Mouse (Mus musculus) MEL (cell line): Measurements from ENCODE around the gene Npy2r. TPM values are rescaled to one million over a fixed set of nuclear protein-coding genes. Genes with fewer than 3 reads are reported as not detected.

Experiments used
- DNase-seq: peaks from one replicate; pipeline ENCODE4 v3.0.0; 2011; ENCODE audit warnings: low read depth, low spot score
- H3K27ac ChIP-seq: 2 replicates; pipeline ENCODE4 v1.5.1; 2012; ENCODE audit warnings: low read depth, mild to moderate bottlenecking, control low read depth, low read length, moderate library complexity; ENCODE audit not compliant: control insufficient read depth
- H3K27me3 ChIP-seq, 2 experiments: fragments of 150-350 bp in 1 of 2; sonication (generic) in 1 of 2; 2 replicates each; pipeline ENCODE4 v1.6.1; 2012; ENCODE audit warnings: low read length in 2 of 2, mild to moderate bottlenecking in 2 of 2, improper control_type of control experiment in 1 of 2, moderate library complexity in 1 of 2; ENCODE audit not compliant: insufficient read depth in 2 of 2, control insufficient read depth in 1 of 2
- H3K36me3 ChIP-seq, 2 experiments: 2 replicates each; pipeline ENCODE4 v1.6.1; 2012 to 2014; ENCODE audit warnings: low read length in 2 of 2, improper control_type of control experiment in 1 of 2, inconsistent platforms in 1 of 2, mild to moderate bottlenecking in 1 of 2; ENCODE audit not compliant: insufficient read depth in 2 of 2, control insufficient read depth in 1 of 2
- H3K4me1 ChIP-seq, 2 experiments: fragments of 150-350 bp in 1 of 2; sonication (generic) in 1 of 2; 2 replicates each; pipeline ENCODE4 v1.6.1; 2012; ENCODE audit warnings: low read length in 2 of 2, improper control_type of control experiment in 1 of 2, mild to moderate bottlenecking in 1 of 2; ENCODE audit not compliant: insufficient read depth in 2 of 2, control insufficient read depth in 1 of 2
- H3K4me3 ChIP-seq, 2 experiments: fragments of 150-350 bp in 1 of 2; sonication (generic) in 1 of 2; 2 replicates each; pipeline ENCODE4 v1.5.1; 2012; ENCODE audit warnings: low read depth in 2 of 2, low read length in 2 of 2, mild to moderate bottlenecking in 2 of 2, moderate library complexity in 2 of 2, control low read depth in 1 of 2, improper control_type of control experiment in 1 of 2; ENCODE audit not compliant: control insufficient read depth in 1 of 2, insufficient read depth in 1 of 2
- H3K79me2 ChIP-seq: 2 replicates; pipeline ENCODE4 v1.6.1; 2012; ENCODE audit warnings: mild to moderate bottlenecking, low read length, moderate library complexity; ENCODE audit not compliant: control insufficient read depth, poor library complexity, insufficient read depth
- H3K9ac ChIP-seq: 2 replicates; pipeline ENCODE4 v1.6.1; 2012; ENCODE audit warnings: low read depth, mild to moderate bottlenecking, control low read depth, low read length, moderate library complexity; ENCODE audit not compliant: control insufficient read depth, poor library complexity, severe bottlenecking
- H3K9me3 ChIP-seq: fragments of 150-350 bp; sonication (generic); replicated peaks from 2 replicates; pipeline ENCODE4 v1.6.1; 2012; ENCODE audit warnings: mild to moderate bottlenecking, low read length, improper control_type of control experiment, moderate library complexity; ENCODE audit not compliant: insufficient read depth
- BHLHE40 ChIP-seq: IDR thresholded peaks from 2 replicates; pipeline ENCODE4 v1.6.1; 2012; ENCODE audit warnings: low read depth, mild to moderate bottlenecking, inconsistent platforms, low read length, improper control_type of control experiment, borderline replicate concordance
- CHD1 ChIP-seq: IDR thresholded peaks from 2 replicates; pipeline ENCODE4 v1.6.1; 2012; ENCODE audit warnings: low read depth, mild to moderate bottlenecking, inconsistent platforms, low read length, improper control_type of control experiment
- CTCF ChIP-seq, 3 experiments: IDR thresholded peaks in 2 of 3; conservative IDR thresholded peaks in 1 of 3; 2 replicates each; pipeline ENCODE4 v1.5.1; 2011 to 2012; ENCODE audit warnings: low read length in 3 of 3, low read depth in 2 of 3, mild to moderate bottlenecking in 2 of 3, improper control_type of control experiment in 1 of 3, inconsistent platforms in 1 of 3, mixed read lengths in 1 of 3, moderate library complexity in 1 of 3; ENCODE audit not compliant: control insufficient read depth in 1 of 3, insufficient read depth in 1 of 3, poor library complexity in 1 of 3, severe bottlenecking in 1 of 3
- E2F4 ChIP-seq: IDR thresholded peaks from 2 replicates; pipeline ENCODE4 v1.6.1; 2011; ENCODE audit warnings: low read depth, low read length, improper control_type of control experiment, borderline replicate concordance
- ELF1 ChIP-seq: IDR thresholded peaks from 2 replicates; pipeline ENCODE4 v1.6.1; 2014; ENCODE audit warnings: low read depth, mild to moderate bottlenecking, inconsistent platforms, low read length, improper control_type of control experiment, moderate library complexity
- EP300 ChIP-seq, 2 experiments: IDR thresholded peaks; 2 replicates each; pipeline ENCODE4 v1.6.1; 2011; ENCODE audit warnings: improper control_type of control experiment in 2 of 2, low read length in 2 of 2, low read depth in 1 of 2, mild to moderate bottlenecking in 1 of 2
- ETS1 ChIP-seq: IDR thresholded peaks from 2 replicates; pipeline ENCODE4 v1.6.1; 2012; ENCODE audit warnings: low read depth, mild to moderate bottlenecking, inconsistent platforms, low read length, improper control_type of control experiment, moderate library complexity
- GABPA ChIP-seq: IDR thresholded peaks from 2 replicates; pipeline ENCODE4 v1.6.1; 2012; ENCODE audit warnings: low read depth, mild to moderate bottlenecking, inconsistent platforms, low read length, improper control_type of control experiment, moderate library complexity
- GATA1 ChIP-seq: IDR thresholded peaks from 2 replicates; pipeline ENCODE4 v1.6.1; 2011; ENCODE audit warnings: low read depth, low read length, improper control_type of control experiment
- KAT2A ChIP-seq: conservative IDR thresholded peaks from 2 replicates; pipeline ENCODE4 v1.6.1; 2012; ENCODE audit warnings: low read depth, low read length, improper control_type of control experiment, inconsistent platforms
- MAZ ChIP-seq: IDR thresholded peaks from 2 replicates; pipeline ENCODE4 v1.6.1; 2012; ENCODE audit warnings: low read depth, mild to moderate bottlenecking, inconsistent platforms, low read length, improper control_type of control experiment
- MXI1 ChIP-seq: IDR thresholded peaks from 2 replicates; pipeline ENCODE4 v1.6.1; 2011; ENCODE audit warnings: mild to moderate bottlenecking, low read depth, low read length, improper control_type of control experiment
- MYB ChIP-seq: IDR thresholded peaks from 2 replicates; pipeline ENCODE4 v1.6.1; 2011; ENCODE audit warnings: mild to moderate bottlenecking, low read depth, low read length, improper control_type of control experiment
- NELFE ChIP-seq: IDR thresholded peaks from 2 replicates; pipeline ENCODE4 v1.6.1; 2011; ENCODE audit warnings: low read depth, low read length, improper control_type of control experiment
- NRF1 ChIP-seq: IDR thresholded peaks from 2 replicates; pipeline ENCODE4 v1.6.1; 2014; ENCODE audit warnings: low read depth, mild to moderate bottlenecking, inconsistent platforms, low read length, improper control_type of control experiment, moderate library complexity; ENCODE audit not compliant: poor library complexity, insufficient read depth, severe bottlenecking
- POLR2AphosphoS2 ChIP-seq: IDR thresholded peaks from 2 replicates; pipeline ENCODE4 v1.6.1; 2011; ENCODE audit warnings: low read length, improper control_type of control experiment
- POLR2AphosphoS5 ChIP-seq: IDR thresholded peaks from 2 replicates; pipeline ENCODE4 v1.6.1; 2012; ENCODE audit warnings: low read depth, borderline replicate concordance, mild to moderate bottlenecking, inconsistent platforms, low read length, moderate library complexity, mixed read lengths
- RCOR1 ChIP-seq: IDR thresholded peaks from 2 replicates; pipeline ENCODE4 v1.6.1; 2012; ENCODE audit warnings: low read depth, mild to moderate bottlenecking, inconsistent platforms, low read length, improper control_type of control experiment
- SMC3 ChIP-seq: IDR thresholded peaks from 2 replicates; pipeline ENCODE4 v1.6.1; 2011; ENCODE audit warnings: low read depth, low read length, improper control_type of control experiment
- TAL1 ChIP-seq: IDR thresholded peaks from 2 replicates; pipeline ENCODE4 v1.6.1; 2012; ENCODE audit warnings: mild to moderate bottlenecking, inconsistent platforms, low read length, moderate library complexity, mixed read lengths
- TCF12 ChIP-seq: IDR thresholded peaks from 2 replicates; pipeline ENCODE4 v1.6.1; 2014; ENCODE audit warnings: low read depth, mild to moderate bottlenecking, inconsistent platforms, low read length, improper control_type of control experiment, moderate library complexity
- USF1 ChIP-seq: IDR thresholded peaks from 2 replicates; pipeline ENCODE4 v1.6.1; 2014; ENCODE audit warnings: low read depth, mild to moderate bottlenecking, inconsistent platforms, low read length, improper control_type of control experiment, moderate library complexity
- USF2 ChIP-seq, 2 experiments: IDR thresholded peaks; 2 replicates each; pipeline ENCODE4 v1.6.1; 2011 to 2012; ENCODE audit warnings: improper control_type of control experiment in 2 of 2, low read length in 2 of 2, borderline replicate concordance in 1 of 2, inconsistent platforms in 1 of 2, low read depth in 1 of 2, mild to moderate bottlenecking in 1 of 2; ENCODE audit not compliant: insufficient read depth in 1 of 2
- ZMIZ1 ChIP-seq: IDR thresholded peaks from 2 replicates; pipeline ENCODE4 v1.6.1; 2012; ENCODE audit warnings: low read depth, mild to moderate bottlenecking, inconsistent platforms, low read length, improper control_type of control experiment, moderate library complexity
- ZNF384 ChIP-seq: IDR thresholded peaks from 2 replicates; pipeline ENCODE4 v1.6.1; 2012; ENCODE audit warnings: low read depth, mild to moderate bottlenecking, inconsistent platforms, low read length, improper control_type of control experiment
- polyA plus RNA-seq, 2 experiments: library from polyadenylated mRNA; stranded (reverse) in 1 of 2; unstranded in 1 of 2; fragments of >175 nt in 1 of 2; fragments of >200 nt in 1 of 2; gene quantifications; 2 replicates each; pipeline versions ENCODE4 v1.2.1 to v1.2.4; 2012; ENCODE audit warnings: low replicate concordance in 2 of 2, low read depth in 1 of 2; ENCODE audit not compliant: insufficient read length in 2 of 2, insufficient read depth in 1 of 2, missing spikeins in 1 of 2
- total RNA-seq: library from RNA; depleted of rRNA; stranded (reverse); fragments of 300-350 nt; gene quantifications from 2 replicates; pipeline ENCODE4 v1.2.3, GENCODE M21; 2012

Gene Npy2r
- total and polyA plus RNA-seq, 3 experiments: not detected

DNA sequence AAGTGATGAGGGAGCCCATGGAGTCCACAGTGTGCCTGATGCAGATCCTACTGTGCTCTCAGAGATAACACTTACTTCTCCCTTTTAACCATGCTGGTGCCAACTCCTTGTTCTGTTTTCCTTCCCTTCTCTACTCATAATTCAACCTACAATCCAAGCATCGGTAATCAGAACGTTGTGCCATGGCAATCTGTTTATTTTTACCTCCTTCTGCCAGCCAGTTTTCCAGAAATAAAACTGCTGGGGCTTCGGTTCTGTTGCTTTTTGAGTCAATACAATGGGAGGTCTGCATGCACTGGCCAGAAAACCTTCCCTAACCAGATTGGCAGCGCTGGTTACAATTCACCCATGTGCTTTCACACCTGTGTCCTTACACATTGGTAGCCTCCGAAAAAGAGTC is 7.9 kb downstream of the Npy2r start:
- no peaks in the 10 kb centered on the region for H3K79me2 ChIP-seq
- no peak overlapping the region for H3K4me3 ChIP-seq
- H3K9me3 ChIP-seq: no peaks in the 10 kb centered on the region
- no peaks in the 10 kb centered on the region for H3K4me1 ChIP-seq
- H3K9ac ChIP-seq: no peak overlapping the region
- TF ChIP-seq POLR2AphosphoS2 (no peak), USF1 (no peak), RCOR1 (no peak), ZMIZ1 (no peak), NRF1 (no peak), NELFE (no peak), CHD1 (no peak), USF2 (IDR thresholded peaks at IDR 0.05; ENCODE audit: borderline replicate concordance in 1 of 2, insufficient read depth in 1 of 2, low read depth in 1 of 2, low read length in 2 of 2) (no peak), ETS1 (no peak), GATA1 (no peak), ELF1 (no peak), CTCF (IDR thresholded peaks at IDR 0.05 in 2 of 3, conservative IDR thresholded peaks at IDR 0.05 in 1 of 3; ENCODE audit: control insufficient read depth in 1 of 3, insufficient read depth in 1 of 3, low read depth in 2 of 3, low read length in 3 of 3, poor library complexity in 1 of 3, severe bottlenecking in 1 of 3) (no peak), TAL1 (no peak), E2F4 (no peak), GABPA (no peak), MAZ (no peak), EP300 (IDR thresholded peaks at IDR 0.05; ENCODE audit: low read depth in 1 of 2, low read length in 2 of 2) (no peak), TCF12 (no peak), POLR2AphosphoS5 (no peak), BHLHE40 (no peak)
- H3K27ac ChIP-seq: no peak overlapping the region
- no peaks in the 10 kb centered on the region for H3K36me3 ChIP-seq
- no peaks in the 10 kb centered on the region for H3K27me3 ChIP-seq
- DNase-seq: no peak

DNA sequence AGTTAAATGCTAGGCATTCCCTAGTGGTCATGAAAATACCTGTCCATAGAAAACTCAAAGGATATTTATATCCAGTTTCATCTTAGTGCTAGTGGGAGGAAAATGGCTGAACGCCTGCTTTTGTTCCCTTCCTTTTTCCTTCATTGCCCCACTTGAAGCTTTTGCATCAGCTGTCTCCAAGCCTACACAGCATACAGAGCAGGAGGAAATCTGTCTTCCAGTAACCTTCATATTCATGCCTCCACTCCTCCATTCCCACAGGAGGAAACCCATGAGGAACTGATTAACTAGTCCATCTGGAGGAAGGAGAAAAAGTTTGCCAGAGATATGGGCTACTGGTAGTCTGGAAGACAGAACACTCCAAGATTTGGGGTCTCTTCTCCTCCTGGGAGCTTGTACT is 23.1 kb downstream of the Npy2r start:
- no peak overlapping the region for H3K4me3 ChIP-seq
- no peak for DNase-seq
- H3K9ac ChIP-seq: no peak overlapping the region
- no peak for TF ChIP-seq MXI1
- no peak for TF ChIP-seq KAT2A
- no peak for TF ChIP-seq ZNF384
- no peak for TF ChIP-seq SMC3
- no peak for TF ChIP-seq MYB
- no peak for TF ChIP-seq POLR2AphosphoS2
- TF ChIP-seq, all 39 proteins: peak for 0
- no peaks in the 10 kb centered on the region for H3K9me3 ChIP-seq
- H3K36me3 ChIP-seq: no peaks in the 10 kb centered on the region
- no peaks in the 10 kb centered on the region for H3K79me2 ChIP-seq
- H3K27ac ChIP-seq: no peak overlapping the region
- no peaks in the 10 kb centered on the region for H3K27me3 ChIP-seq
- no peaks in the 10 kb centered on the region for H3K4me1 ChIP-seq
